Mouse (Mus musculus) CD4-positive, CD25-positive, alpha-beta regulatory T cell, adult 4 months (primary cell): ENCODE measurements at regions not wholly inside any gene's neighbourhood (a gene's known extent, or its start where the extent isn't known, plus 50 kb on each side); places are given as distances from the start of the nearest gene placed in this dataset.

Source experiments
- ATAC-seq: one replicate; pipeline ENCODE4 v1.8.0; 2017

GRCm38 (mm10) chr9:61092834-61093479 lies 279.2 kb upstream of the Tle3 start:
- ATAC-seq: no peak

- no peak for ATAC-seq
Measured at GRCm38 (mm10) chr9:61095069-61095775, 276.9 kb upstream of the Tle3 start.

- no peak for ATAC-seq
Measured at GRCm38 (mm10) chr9:61101741-61102450, 270.3 kb upstream of the Tle3 start.

GRCm38 (mm10) chr9:61102451-61103358 lies 269.5 kb upstream of the Tle3 start:
- ATAC-seq: no peak

- ATAC-seq: no peak
Measured at GRCm38 (mm10) chr9:61105550-61106280, 266.5 kb upstream of the Tle3 start.

GRCm38 (mm10) chr9:61109519-61110285 lies 262.5 kb upstream of the Tle3 start:
- no peak for ATAC-seq

- ATAC-seq: no peak
Measured at GRCm38 (mm10) chr9:61111206-61111605, 261.0 kb upstream of the Tle3 start.

- ATAC-seq: peak; percentile 57
Measured at GRCm38 (mm10) chr9:61111733-61112415, 260.3 kb upstream of the Tle3 start.

GRCm38 (mm10) chr9:61119252-61119651 lies 252.9 kb upstream of the Tle3 start:
- no peak for ATAC-seq

- no peak for ATAC-seq
Measured at GRCm38 (mm10) chr9:61120531-61120930, 251.6 kb upstream of the Tle3 start.

- ATAC-seq: no peak
Measured at GRCm38 (mm10) chr9:61120931-61121391, 251.2 kb upstream of the Tle3 start.

- no peak for ATAC-seq
Measured at GRCm38 (mm10) chr9:61123431-61123830, 248.7 kb upstream of the Tle3 start.

- no peak for ATAC-seq
Measured at GRCm38 (mm10) chr9:61125769-61126168, 246.4 kb upstream of the Tle3 start.

GRCm38 (mm10) chr9:61128077-61128476 lies 244.1 kb upstream of the Tle3 start:
- no peak for ATAC-seq

GRCm38 (mm10) chr9:61129186-61129585 lies 243.0 kb upstream of the Tle3 start:
- no peak for ATAC-seq

GRCm38 (mm10) chr9:61130877-61131276 lies 241.3 kb upstream of the Tle3 start:
- ATAC-seq: no peak

GRCm38 (mm10) chr9:61135263-61135882 lies 236.8 kb upstream of the Tle3 start:
- no peak for ATAC-seq

GRCm38 (mm10) chr9:61135917-61136316 lies 236.2 kb upstream of the Tle3 start:
- no peak for ATAC-seq

GRCm38 (mm10) chr9:61138741-61139368 lies 233.3 kb upstream of the Tle3 start:
- no peak for ATAC-seq
